Mouse (Mus musculus): ENCODE measurements around the gene Fam187b.
"Not testable (repeated sequence)": the region's sequence is repeated elsewhere in the genome, so short reads cannot be mapped to it uniquely, and the experiment has no call there.

Gene Fam187b

DNA sequence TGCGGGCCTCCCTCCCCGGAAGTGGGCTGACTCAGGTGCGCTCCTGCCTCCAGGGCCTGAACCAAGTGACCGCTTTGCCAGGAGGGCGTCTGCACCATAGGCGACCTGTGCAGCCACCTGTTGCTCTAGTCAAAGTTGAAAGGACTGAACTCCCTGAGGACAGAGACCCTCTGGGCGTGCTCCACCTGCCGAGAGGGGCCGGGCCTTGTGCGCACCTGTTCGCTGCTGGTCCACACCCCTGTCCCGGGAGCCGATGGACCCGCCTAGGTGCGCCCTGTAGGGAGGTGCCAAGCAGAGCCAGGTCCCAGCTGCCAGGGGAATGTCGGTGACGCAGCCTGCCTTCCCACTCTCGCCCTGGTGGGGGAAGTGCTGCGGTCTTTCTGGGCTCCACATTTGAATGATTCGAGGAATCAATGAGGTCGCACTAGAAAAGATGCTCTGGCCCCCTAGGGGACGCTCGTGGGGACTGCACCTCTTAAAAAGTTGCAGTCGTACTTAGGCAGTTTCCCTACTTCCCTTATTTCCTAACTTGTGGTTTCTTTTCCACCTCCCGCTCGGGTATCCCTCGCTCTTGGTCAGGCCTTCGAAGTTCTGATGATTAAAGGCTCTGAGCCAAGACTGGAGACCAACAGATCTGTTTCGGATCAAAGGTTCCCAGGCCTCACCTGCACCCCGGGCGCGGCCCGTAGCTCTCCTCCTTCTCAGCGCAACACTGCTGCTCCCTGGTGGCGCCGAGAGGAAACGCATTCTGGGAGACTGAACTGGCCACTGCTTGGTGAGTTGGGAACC is at the start of gene Fam187b:
Gene Fam187b, plus strand, starts transcription at position 290 of the 789 bp plus-strand sequence.
- DNase-seq = peak; percentile 95

DNA sequence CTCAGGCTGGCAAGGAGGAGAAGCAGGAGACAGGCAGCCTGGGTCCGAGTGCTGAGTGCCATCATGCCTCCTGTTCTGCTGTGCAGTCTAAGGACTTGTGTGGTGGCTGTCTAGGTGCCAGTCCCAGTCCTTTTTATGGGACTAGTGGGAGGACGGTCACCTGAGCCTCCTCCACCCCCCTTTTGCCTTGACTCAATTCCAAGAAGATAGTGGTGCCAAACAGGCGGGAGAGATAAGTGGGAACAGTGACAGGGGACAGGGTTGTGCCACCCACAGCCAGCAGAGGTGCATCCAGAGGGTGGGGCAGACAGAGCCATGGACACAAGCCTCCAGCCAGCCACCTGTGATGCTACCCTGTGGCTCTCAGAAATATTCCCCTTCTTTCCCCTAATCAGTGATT is 49.5 kb upstream of the Fam187b start:
- no peak for DNase-seq

DNA sequence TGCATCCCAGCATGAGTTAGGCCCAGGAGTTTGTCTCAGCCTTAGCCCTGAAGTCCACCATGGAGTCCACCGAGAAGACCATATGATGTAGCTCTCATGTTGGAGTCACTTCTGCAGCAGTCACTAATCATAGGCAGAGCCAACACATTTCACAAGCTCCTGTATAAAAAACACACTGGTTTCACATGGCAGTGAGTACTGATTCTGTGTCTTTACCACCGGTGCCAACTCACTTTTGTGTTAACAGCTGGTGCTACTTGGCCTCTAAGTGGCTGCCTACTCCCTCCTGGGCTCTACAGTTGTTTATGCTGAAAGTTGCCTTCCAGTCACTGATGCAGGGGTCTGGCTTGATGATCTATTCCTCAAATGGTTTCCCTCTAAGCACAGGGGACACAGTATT is 49.0 kb upstream of the Fam187b start, which contains the start of gene Hamp2:
Gene Hamp2, minus strand, starts transcription at position 101 of the 400 bp plus-strand sequence.
- not testable (repeated sequence) for DNase-seq

DNA sequence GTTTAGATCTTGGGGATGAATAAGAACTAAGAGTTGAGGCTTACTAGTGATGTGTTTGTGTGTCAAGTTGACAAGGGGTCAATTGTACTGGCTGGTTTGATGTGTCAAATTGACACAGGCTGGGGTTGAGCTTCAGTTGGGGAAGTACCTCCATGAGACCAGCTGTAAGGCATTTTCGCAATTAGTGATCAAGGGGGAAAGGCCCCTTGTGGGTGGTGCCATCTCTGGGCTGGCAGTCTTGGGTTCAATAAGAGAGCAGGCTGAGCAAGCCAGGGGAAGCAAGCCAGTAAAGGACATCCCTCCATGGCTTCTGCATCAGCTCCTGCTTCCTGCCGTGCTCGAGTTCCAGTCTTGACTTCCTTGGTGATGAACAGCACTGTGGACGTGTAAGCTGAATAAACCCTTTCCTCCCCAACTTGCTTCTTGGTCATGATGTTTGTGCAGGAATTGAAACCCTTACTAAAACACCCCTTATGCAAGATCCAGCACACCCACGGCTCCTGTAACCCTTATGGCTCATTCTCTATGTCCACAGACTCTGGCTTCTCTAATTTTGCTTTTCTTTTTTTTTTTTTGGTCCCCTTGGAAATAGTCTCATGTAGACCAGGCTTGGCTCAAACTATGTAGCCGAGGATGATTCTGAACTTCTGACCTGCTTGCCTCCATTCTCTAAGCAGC is 38.0 kb upstream of the Fam187b start:
- not testable (repeated sequence) for DNase-seq

- not testable (repeated sequence) for DNase-seq
Measured at GRCm38 (mm10) chr7:30940070-30940469, 33.5 kb upstream of the Fam187b start.

DNA sequence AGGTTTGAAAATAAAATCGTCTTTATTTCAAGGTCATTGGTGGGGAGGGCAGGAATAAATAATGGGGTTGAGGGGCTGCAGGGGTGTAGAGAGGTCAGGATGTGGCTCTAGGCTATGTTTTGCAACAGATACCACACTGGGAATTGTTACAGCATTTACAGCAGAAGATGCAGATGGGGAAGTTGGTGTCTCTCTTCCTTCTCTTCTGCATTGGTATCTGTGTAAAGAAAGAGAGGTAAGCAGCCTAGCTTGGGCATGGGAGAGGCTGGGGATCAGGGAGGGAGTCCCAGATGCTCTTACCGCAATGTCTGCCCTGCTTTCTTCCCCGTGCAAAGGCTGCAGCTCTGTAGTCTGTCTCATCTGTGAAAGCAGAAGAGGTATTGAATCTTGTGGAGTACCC is 31.2 kb upstream of the Fam187b start:
- DNase-seq = not testable (repeated sequence)

- DNase-seq = no peak
Measured at GRCm38 (mm10) chr7:30943909-30944635, 29.5 kb upstream of the Fam187b start, which contains the start of gene Hamp. Gene Hamp, minus strand, starts transcription at chr7:30944032.

DNA sequence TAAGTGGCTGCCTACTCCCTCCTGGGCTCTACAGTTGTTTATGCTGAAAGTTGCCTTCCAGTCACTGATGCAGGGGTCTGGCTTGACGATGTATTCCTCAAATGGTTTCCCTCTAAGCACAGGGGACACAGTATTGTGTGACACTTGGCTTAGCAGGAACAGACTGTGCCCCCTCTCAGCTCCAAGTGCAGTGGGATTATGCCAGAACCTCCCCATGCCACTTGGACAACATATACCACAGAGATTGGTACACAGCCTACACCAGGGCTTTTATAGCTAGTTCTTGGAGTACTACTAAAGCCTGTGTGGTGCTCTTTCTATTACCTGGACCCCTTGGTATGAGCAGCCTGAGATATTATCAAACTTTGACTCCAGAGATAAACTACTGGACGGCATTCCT is 28.9 kb upstream of the Fam187b start:
- not testable (repeated sequence) for DNase-seq

- DNase-seq = not testable (repeated sequence)
Measured at GRCm38 (mm10) chr7:30945466-30945865, 28.1 kb upstream of the Fam187b start.

DNA sequence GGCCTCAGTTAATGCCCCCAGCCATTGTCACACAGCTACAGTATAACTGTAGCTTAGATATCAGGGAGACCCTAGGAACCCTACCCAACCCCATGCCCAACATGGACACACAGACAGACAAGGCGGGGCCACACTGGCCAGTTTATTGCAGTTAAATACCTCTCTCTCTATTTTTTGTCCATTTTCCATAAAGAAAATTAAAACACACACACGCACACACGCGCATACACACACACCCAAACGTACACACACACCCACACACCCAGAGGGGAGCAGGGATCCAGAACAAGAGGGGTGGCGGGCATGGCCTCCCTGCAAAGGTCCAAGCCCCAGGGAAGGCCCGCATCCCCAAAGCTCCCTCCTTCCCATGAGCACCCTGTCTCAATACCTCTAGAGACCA is 27.7 kb upstream of the Fam187b start:
- DNase-seq = no peak

DNA sequence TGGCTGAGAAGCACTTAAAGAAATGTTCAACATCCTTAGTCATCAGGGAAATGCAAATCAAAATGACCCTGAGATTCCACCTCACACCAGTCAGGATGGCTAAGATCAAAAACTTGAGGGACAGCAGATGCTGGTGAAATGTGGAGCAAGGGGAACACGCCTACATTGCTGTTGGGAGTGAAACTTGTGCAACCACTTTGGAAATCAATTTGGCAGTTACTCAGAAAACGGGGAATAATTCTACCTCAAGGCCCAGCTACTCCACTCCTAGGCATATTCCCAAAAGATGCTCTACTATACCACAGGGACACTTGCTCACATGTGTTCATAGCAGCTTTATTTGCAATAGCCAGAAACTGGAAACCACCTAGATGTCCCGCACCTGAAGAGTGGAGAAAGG is 23.7 kb upstream of the Fam187b start:
- DNase-seq = not testable (repeated sequence)

GRCm38 (mm10) chr7:30952441-30953265 is 20.9 kb upstream of the Fam187b start:
- no peak for DNase-seq

- no peak for DNase-seq
Measured at GRCm38 (mm10) chr7:30953459-30953858, 20.1 kb upstream of the Fam187b start.

DNA sequence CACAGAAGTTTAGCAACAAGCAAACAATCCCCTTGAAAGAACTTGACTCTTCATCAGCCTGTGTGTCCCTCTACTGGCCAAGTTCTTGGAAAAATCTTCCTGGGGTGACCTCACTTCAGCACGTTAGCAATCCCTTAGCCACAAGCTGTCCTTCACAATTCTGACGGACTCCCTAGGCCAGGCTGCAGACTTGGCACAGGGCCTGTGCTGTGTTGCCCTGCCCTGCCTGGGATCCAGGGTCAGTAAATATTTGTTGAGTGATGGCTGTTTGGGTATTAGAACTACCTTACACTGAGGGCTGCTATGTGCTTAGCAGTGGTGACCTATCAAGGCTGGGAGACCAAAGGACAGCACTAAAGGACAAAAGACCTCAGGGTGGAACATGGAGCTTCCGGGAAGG is 19.6 kb upstream of the Fam187b start:
- no peak for DNase-seq

- DNase-seq = no peak
Measured at GRCm38 (mm10) chr7:30954971-30955520, 18.5 kb upstream of the Fam187b start.

- peak; percentile 92 for DNase-seq
Measured at GRCm38 (mm10) chr7:30955584-30956356, 17.8 kb upstream of the Fam187b start.

DNA sequence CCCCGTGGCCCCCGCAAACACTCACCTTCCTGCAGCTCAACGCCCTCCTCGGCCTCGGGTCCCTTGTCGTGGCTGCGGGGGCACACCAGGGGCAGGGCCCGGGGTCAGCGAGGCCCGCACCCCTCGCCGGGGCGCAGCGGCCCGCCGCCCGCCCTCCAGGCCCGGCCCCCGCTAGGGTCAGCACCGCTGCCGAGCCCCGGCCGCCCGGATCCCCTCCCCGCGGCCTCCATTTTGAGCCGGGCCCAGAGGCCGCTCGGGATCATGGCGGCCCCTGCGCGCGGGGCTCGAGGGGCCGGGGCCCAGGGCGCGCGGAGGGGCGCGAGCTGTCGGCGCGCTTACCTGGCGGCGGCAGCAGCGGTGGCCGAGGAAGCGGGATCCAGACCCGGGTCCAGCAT is 17.2 kb upstream of the Fam187b start:
- peak; percentile 51 for DNase-seq

GRCm38 (mm10) chr7:30956756-30957366 is 16.7 kb upstream of the Fam187b start, which contains the start of gene Usf2:
Gene Usf2, minus strand, starts transcription at chr7:30956803.
- DNase-seq = peak; percentile 77

- peak; percentile 95 for DNase-seq
Measured at GRCm38 (mm10) chr7:30957367-30957783, 16.2 kb upstream of the Fam187b start.

GRCm38 (mm10) chr7:30958109-30958865 is 15.3 kb upstream of the Fam187b start:
- DNase-seq = peak; percentile 44
